Mouse (Mus musculus) lung, postnatal 0 days (tissue): Measurements from ENCODE around the gene Slc7a15.

ENCODE experiments used
- CTCF ChIP-seq: IDR thresholded peaks from 2 replicates; pipeline ENCODE4 v1.5.1; 2016; ENCODE audit warnings: antibody characterized with exemption, mild to moderate bottlenecking
- EP300 ChIP-seq: IDR thresholded peaks from 2 replicates; pipeline ENCODE4 v1.6.1; 2016; ENCODE audit warnings: antibody characterized with exemption, mild to moderate bottlenecking, control low read depth

- no peak for TF ChIP-seq EP300
- TF ChIP-seq CTCF = no peak
Measured at GRCm38 (mm10) chr12:8527770-8528169, 71.1 kb downstream of the Slc7a15 start.
